Mouse (Mus musculus): ENCODE measurements around the gene Thoc5. TPM values are rescaled to one million over a fixed set of nuclear protein-coding genes. Genes with fewer than 3 reads are reported as not detected.
A peak's percentile ranks its signal among the peaks of the same experiment; 100 is the strongest.

The Thoc5 gene
- polyA plus RNA-seq, 1 experiment from 2014 or later: 33.7 TPM

GRCm38 (mm10) chr11:4953918-4954317, 58.8 kb downstream of the Thoc5 start:
- Histone ChIP-seq H3K27ac (replicated peaks) (no peak overlapping the region), H3K4me1 (peaks cover 9% of the 10 kb centered on the region), H3K9ac (no peak overlapping the region), H3K9me3 (replicated peaks) (no peaks in the 10 kb centered on the region), H3K27me3 (peaks cover 71% of the 10 kb centered on the region), H3K36me3 (no peaks in the 10 kb centered on the region), H3K4me3 (replicated peaks) (no peak overlapping the region), H3K4me2 (replicated peaks) (no peak overlapping the region)
- no peak for ATAC-seq (ENCODE audit: insufficient number of reproducible peaks, low FRiP score, low TSS enrichment, low read depth)
- WGBS: under 1% methylated on average over 8 of the region's 8 CpGs

- 51% methylated on average over 6 of the region's 6 CpGs for WGBS
- Histone ChIP-seq H3K9me3 (replicated peaks) (no peaks in the 10 kb centered on the region), H3K27ac (replicated peaks) (no peak overlapping the region), H3K27me3 (no peaks in the 10 kb centered on the region), H3K4me1 (peaks cover under 1% of the 10 kb centered on the region; the same call in 1 of the 2 replicates), H3K4me3 (replicated peaks) (no peak overlapping the region), H3K36me3 (no peaks in the 10 kb centered on the region), H3K4me2 (replicated peaks) (no peak overlapping the region), H3K9ac (no peak overlapping the region)
- ATAC-seq (ENCODE audit: insufficient number of reproducible peaks, low FRiP score, low TSS enrichment, low read depth): no peak
These were observed 68.1 kb downstream of the Thoc5 start for GRCm38 (mm10) chr11:4963099-4963808.

- Histone ChIP-seq H3K9me3 (replicated peaks) (no peaks in the 10 kb centered on the region), H3K27ac (replicated peaks) (no peak overlapping the region), H3K36me3 (no peaks in the 10 kb centered on the region), H3K4me2 (replicated peaks) (no peak overlapping the region), H3K4me1 (peaks cover 4% of the 10 kb centered on the region; the same call in 1 of the 2 replicates), H3K4me3 (replicated peaks) (no peak overlapping the region), H3K9ac (no peak overlapping the region), H3K27me3 (no peaks in the 10 kb centered on the region)
- WGBS: 61% methylated on average over 2 of the region's 2 CpGs
- ATAC-seq (ENCODE audit: insufficient number of reproducible peaks, low FRiP score, low TSS enrichment, low read depth): no peak
These were observed 71.2 kb downstream of the Thoc5 start for GRCm38 (mm10) chr11:4966325-4966724.

- Histone ChIP-seq H3K27ac (replicated peaks) (no peak overlapping the region), H3K27me3 (no peaks in the 10 kb centered on the region), H3K36me3 (no peaks in the 10 kb centered on the region), H3K4me1 (peaks cover 4% of the 10 kb centered on the region; the same call in 1 of the 2 replicates), H3K4me3 (replicated peaks) (no peak overlapping the region), H3K4me2 (replicated peaks) (no peak overlapping the region), H3K9me3 (replicated peaks) (no peaks in the 10 kb centered on the region), H3K9ac (no peak overlapping the region)
- ATAC-seq (ENCODE audit: insufficient number of reproducible peaks, low FRiP score, low TSS enrichment, low read depth): no peak
- WGBS: 44% methylated on average over 5 of the region's 5 CpGs
These were observed 71.8 kb downstream of the Thoc5 start for GRCm38 (mm10) chr11:4966888-4967287.

GRCm38 (mm10) chr11:4967549-4967948, 72.4 kb downstream of the Thoc5 start:
- Histone ChIP-seq H3K27ac (replicated peaks) (no peak overlapping the region), H3K4me1 (peaks cover 4% of the 10 kb centered on the region; the same call in 1 of the 2 replicates), H3K4me2 (replicated peaks) (no peak overlapping the region), H3K27me3 (no peaks in the 10 kb centered on the region), H3K9ac (no peak overlapping the region), H3K4me3 (replicated peaks) (no peak overlapping the region), H3K36me3 (no peaks in the 10 kb centered on the region), H3K9me3 (replicated peaks) (no peaks in the 10 kb centered on the region)
- 59% methylated on average over 2 of the region's 2 CpGs for WGBS
- no peak for ATAC-seq (ENCODE audit: insufficient number of reproducible peaks, low FRiP score, low TSS enrichment, low read depth)

- Histone ChIP-seq H3K27ac (replicated peaks) (no peak overlapping the region), H3K27me3 (no peaks in the 10 kb centered on the region), H3K4me3 (replicated peaks) (no peak overlapping the region), H3K4me2 (replicated peaks) (no peak overlapping the region), H3K36me3 (no peaks in the 10 kb centered on the region), H3K4me1 (peaks cover 4% of the 10 kb centered on the region; the same call in 1 of the 2 replicates), H3K9ac (no peak overlapping the region), H3K9me3 (replicated peaks) (no peaks in the 10 kb centered on the region)
- ATAC-seq (ENCODE audit: insufficient number of reproducible peaks, low FRiP score, low TSS enrichment, low read depth): no peak
- 70% methylated on average over 10 of the region's 10 CpGs for WGBS
These were observed 73.3 kb downstream of the Thoc5 start for GRCm38 (mm10) chr11:4968376-4968775.

GRCm38 (mm10) chr11:4972967-4973870, 78.1 kb downstream of the Thoc5 start:
- 0 out of 2 replicates have a peak, but pooled peaks have one; percentile 56 for ATAC-seq (ENCODE audit: insufficient number of reproducible peaks, low FRiP score, low TSS enrichment, low read depth)
- Histone ChIP-seq H3K4me3 (replicated peaks) (no peak overlapping the region), H3K36me3 (no peaks in the 10 kb centered on the region), H3K9ac (no peak overlapping the region), H3K4me2 (replicated peaks) (no peak overlapping the region), H3K9me3 (replicated peaks) (no peaks in the 10 kb centered on the region), H3K27ac (replicated peaks) (no peak overlapping the region), H3K27me3 (no peaks in the 10 kb centered on the region), H3K4me1 (0 out of 2 replicates have a peak, but pooled peaks cover 4% of the 10 kb centered on the region)
- WGBS: 57% methylated on average over 13 of the region's 13 CpGs

GRCm38 (mm10) chr11:4973871-4974256, 78.7 kb downstream of the Thoc5 start:
- Histone ChIP-seq H3K4me1 (no peaks in the 10 kb centered on the region), H3K4me2 (replicated peaks) (no peak overlapping the region), H3K36me3 (no peaks in the 10 kb centered on the region), H3K4me3 (replicated peaks) (no peak overlapping the region), H3K9me3 (replicated peaks) (no peaks in the 10 kb centered on the region), H3K27ac (replicated peaks) (no peak overlapping the region), H3K27me3 (no peaks in the 10 kb centered on the region), H3K9ac (no peak overlapping the region)
- 80% methylated on average over 2 of the region's 2 CpGs for WGBS
- no peak for ATAC-seq (ENCODE audit: insufficient number of reproducible peaks, low FRiP score, low TSS enrichment, low read depth)

- Histone ChIP-seq H3K9ac (no peak overlapping the region), H3K27me3 (no peaks in the 10 kb centered on the region), H3K4me1 (no peaks in the 10 kb centered on the region), H3K36me3 (no peaks in the 10 kb centered on the region), H3K27ac (replicated peaks) (0 out of 2 replicates have a peak overlapping the region, but pooled peaks have one; percentile 3), H3K4me3 (replicated peaks) (no peak overlapping the region), H3K9me3 (replicated peaks) (no peaks in the 10 kb centered on the region), H3K4me2 (replicated peaks) (no peak overlapping the region)
- no peak for ATAC-seq (ENCODE audit: insufficient number of reproducible peaks, low FRiP score, low TSS enrichment, low read depth)
- WGBS: 71% methylated on average over 11 of the region's 11 CpGs
These were observed 79.4 kb downstream of the Thoc5 start for GRCm38 (mm10) chr11:4974376-4975122.

GRCm38 (mm10) chr11:4975623-4976022, 80.5 kb downstream of the Thoc5 start:
- no peaks in the 10 kb centered on the region for H3K36me3 ChIP-seq
- WGBS: 6% methylated on average over 14 of the region's 14 CpGs
- no peaks in the 10 kb centered on the region for H3K27me3 ChIP-seq
- no peak overlapping the region for H3K9ac ChIP-seq
- no peak overlapping the region for H3K4me2 ChIP-seq (replicated peaks)
- no peak overlapping the region for H3K4me3 ChIP-seq (replicated peaks)
- no peak for ATAC-seq (ENCODE audit: insufficient number of reproducible peaks, low FRiP score, low TSS enrichment, low read depth)
- H3K9me3 ChIP-seq (replicated peaks): no peaks in the 10 kb centered on the region
- no peak overlapping the region for H3K27ac ChIP-seq (replicated peaks)
- no peaks in the 10 kb centered on the region for H3K4me1 ChIP-seq
